Mouse (Mus musculus) left cerebral cortex, postnatal 14 days (tissue): ENCODE data around the gene Cpn1. TPM values are rescaled to one million over a fixed set of nuclear protein-coding genes. Genes with fewer than 3 reads are reported as not detected.

ENCODE experiments used
- DNase-seq, 2 experiments: peaks; one replicate each; pipeline ENCODE4 v3.0.0; 2021 to 2022; ENCODE audit warnings: low spot score in 2 of 2, mixed read lengths in 1 of 2
- intact Hi-C: fragments of 180-260 bp; cut with DNase I; formaldehyde crosslinking; loops from one replicate; pipeline ENCODE4 v1.15.1; 2025
- total RNA-seq, 2 experiments: library from RNA; stranded (reverse); gene quantifications; 2 replicates each; pipeline ENCODE4 v1.2.3; 2021

The Cpn1 gene
- total RNA-seq, 2 experiments from 2014 or later: 0.15 to 0.31 TPM

DNA sequence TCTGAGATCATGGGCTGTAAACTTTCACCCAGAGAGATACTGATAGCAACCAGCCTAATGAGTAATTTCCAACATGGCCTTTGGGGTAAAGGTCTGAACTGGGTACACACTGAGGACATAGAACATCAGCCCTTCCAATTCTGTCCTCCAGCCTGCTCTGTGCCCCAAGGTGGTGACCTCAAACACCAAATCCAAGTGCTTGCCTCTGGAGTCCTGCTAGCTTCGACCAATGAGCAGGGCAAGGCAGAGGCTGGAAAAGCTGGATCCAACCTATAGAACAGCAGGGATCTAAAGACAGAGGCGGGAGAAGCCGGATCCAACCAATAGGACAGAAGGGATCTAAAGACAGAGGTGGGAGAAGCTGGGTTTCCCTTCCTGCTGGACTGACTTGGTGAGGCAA, 67.5 kb downstream of the Cpn1 start:
- intact Hi-C loops: no loop called here
- no peak for DNase-seq

DNA sequence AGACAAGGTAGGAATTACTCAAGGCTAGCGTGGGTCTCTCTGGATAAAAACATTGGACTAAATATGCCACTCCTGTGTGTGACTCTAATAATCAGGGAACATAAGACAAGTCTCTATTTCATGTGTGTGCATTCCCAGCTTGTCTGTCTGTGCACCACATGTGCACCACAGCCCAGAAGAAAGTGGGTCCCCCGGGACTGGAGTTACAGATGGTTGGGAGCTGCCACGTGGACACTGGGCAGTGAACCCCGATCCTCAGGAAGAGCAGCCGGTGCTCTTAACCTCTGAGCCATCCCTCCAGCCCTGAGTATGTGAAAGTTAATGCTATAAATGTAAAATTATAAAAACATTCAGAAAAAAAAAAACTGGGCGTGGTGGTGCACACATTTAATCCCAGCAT, 68.6 kb downstream of the Cpn1 start:
- intact Hi-C loops: no loop called here
- DNase-seq: no peak

DNA sequence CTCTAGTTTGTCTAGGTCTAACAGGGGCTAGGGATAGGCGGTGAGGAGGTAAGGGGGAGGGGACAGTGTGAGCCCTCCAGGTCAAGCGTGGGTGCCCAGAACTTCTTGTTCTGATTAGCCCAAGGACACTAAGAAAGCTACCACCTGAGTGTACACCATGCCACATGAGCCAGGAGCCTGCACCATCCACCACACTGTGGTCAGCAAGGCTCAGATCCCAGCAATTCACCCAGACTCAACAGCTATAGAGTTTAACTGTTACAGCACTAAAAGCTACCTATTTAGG, 69.0 kb downstream of the Cpn1 start:
- intact Hi-C loops: no loop called here
- DNase-seq: no peak

DNA sequence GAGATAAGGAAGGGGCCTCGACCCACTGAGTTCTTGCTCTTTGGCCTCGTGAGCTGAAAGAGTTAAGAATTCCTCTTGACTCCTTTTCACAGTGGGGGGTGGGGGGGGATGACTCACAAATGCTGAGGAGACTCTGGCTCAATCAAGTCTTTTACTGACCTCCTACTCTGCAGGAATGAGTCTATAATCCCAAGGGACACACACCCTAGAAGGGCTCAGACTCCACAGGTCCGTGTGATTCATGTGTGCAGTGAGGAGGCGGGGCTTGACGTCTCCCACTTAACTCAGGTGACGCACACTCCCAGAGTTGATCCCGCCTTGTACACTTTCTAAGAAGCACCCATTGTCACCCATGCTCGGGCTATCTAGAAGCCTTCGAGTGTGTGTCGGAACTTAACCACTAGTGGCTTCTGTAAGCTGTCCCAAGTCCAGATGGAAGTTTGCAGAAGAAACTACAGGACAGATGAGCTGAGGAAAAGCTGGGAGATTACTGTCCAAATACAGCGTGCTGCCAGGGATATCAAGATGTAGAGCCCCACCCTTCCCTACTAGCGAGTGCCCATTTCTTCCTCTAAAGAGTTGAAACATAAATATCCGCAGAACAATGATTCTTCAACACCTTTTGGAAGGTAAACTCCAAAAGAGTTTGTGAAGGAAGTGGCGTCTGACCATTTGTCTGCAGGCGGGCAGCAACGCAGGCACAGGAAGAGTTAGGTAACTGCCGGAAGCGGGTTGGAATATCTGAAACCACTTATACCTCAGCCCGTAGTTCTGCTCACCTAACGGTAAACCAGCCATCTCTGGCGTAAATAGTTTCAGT, 69.6 kb downstream of the Cpn1 start:
- DNase-seq: no peak
- intact Hi-C loops: no loop called here

DNA sequence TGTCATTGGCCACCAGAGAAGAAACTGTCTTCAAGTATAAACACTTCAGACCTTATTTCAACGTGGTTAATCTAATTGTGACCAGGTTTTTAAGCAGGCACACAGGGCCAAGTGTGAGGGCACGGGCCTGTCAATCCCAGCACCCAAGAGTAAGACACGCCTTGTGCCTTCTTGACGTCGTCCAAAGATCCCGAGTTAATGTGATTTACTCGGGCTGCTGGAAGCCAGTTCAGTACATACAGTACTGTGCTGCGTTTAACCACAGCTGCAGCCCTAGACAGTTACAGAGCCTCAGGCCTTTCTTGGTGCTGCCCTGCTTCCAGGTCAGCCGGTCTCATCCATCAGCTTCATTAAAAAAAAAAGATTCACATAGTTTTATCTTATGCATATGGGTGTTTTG, 70.9 kb downstream of the Cpn1 start:
- no peak for DNase-seq
- intact Hi-C loops: no loop called here

DNA sequence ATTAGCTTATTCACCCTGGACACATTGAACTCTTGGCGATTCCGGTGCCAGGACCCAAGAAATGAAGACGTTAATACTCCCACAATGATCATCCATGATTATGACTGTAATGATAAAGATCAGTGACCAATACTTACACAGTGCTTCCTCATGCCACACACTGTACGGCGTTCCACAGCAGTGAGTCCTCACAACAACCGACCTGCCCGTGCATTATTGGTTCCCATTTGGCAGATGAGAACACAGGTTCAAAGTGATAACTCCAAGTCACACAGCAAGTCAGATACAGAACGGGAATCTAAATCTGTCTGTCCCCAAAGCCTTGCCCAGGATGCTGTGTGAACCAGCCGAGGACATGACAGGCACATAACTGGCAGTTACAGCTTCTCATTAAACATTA, 71.4 kb downstream of the Cpn1 start:
- intact Hi-C loops: no loop called here
- no peak for DNase-seq

DNA sequence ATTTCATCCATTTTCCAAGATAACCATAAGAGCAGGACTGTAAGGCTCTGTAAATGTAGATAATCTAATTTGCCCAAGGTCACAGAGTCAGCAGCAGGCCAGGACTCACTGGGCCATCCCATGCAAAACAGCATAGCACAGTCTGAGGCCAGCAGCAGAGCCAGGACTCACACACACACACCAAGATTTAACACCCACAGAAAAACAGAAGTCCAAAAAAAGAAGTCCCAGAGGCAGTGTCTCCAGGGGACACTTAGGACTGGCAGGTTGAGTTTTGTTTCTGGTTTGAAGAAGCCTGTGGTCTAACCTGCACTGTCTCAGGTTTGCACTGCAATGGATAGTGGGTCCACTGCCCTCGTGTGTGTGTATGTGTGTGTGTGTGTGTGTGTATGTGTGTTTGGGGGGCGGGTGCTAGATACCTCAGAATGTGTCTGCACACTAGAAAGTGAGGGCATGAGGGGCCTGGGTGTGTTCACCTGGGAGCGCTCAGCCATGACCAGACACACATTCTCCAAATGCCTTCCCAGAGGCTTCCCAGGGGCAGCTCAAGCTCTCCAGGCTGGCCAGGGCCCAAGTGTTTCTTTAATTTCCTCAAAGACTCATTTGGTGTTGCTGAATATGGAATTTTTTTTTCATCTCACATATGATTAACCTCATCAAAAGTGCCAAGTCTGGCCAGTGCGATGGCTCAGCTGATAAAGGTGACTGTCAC, 73.4 kb downstream of the Cpn1 start:
- no peak for DNase-seq
- intact Hi-C loops: no loop called here

DNA sequence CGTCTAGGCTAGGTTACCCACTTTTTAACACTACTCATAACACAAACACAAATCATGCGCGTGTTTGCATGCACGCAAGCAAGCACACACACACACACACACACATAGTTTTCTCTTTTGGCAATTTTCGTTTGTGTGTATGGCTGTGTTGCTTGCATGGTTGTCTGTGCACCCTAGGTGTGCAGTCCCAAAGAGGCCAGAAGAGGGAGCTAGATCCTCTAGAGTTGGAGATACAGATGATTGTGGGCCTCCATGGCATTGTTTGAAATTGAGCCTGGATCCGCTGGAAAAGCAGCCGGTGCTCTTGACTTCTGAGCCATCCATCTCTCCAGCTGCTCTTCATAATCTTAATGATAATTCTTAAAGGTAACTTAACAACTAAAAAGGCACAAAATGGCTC, 79.9 kb downstream of the Cpn1 start:
- intact Hi-C loops: no loop called here
- no peak for DNase-seq

Other genes with a start within 250 kb of the Cpn1 start
- gene Cutc, start 233.6 kb downstream of the Cpn1 start, total RNA-seq: 1 to 10 TPM; 4.0 to 6.0 TPM
- gene Cox15, start 233.6 kb downstream of the Cpn1 start, total RNA-seq: 10 to 100 TPM; 18.6 to 19.2 TPM
- under 1 TPM; 0.11 to 0.66 TPM for gene Abcc2, start 204.4 kb downstream of the Cpn1 start, total RNA-seq
- 10 to 100 TPM in 1 of 2 experiments, 1 to 10 TPM in 1; 9.4 to 10.7 TPM for gene Dnmbp, start 46.4 kb downstream of the Cpn1 start, total RNA-seq
- gene Cyp2c23, start 42.7 kb upstream of the Cpn1 start, total RNA-seq: under 1 TPM; 0.24 to 0.40 TPM
- gene Erlin1, start 83.2 kb upstream of the Cpn1 start, total RNA-seq: 10 to 100 TPM; 20.1 to 23.2 TPM
- 10 to 100 TPM; 40.9 to 54.5 TPM for gene Chuk, start 120.9 kb upstream of the Cpn1 start, total RNA-seq
- gene Cwf19l1, start 149.3 kb upstream of the Cpn1 start, total RNA-seq: 10 to 100 TPM; 16.6 to 19.4 TPM
- 10 to 100 TPM; 71.4 to 73.9 TPM for gene Bloc1s2, start 159.9 kb upstream of the Cpn1 start, total RNA-seq
- gene Pkd2l1, start 205.9 kb upstream of the Cpn1 start, total RNA-seq: under 1 TPM in 1 of 2 experiments, not detected in 1; 0.11 TPM
- 1 to 10 TPM; 1.5 to 1.6 TPM for gene Scd3, start 216.7 kb upstream of the Cpn1 start, total RNA-seq